ENCODE assay signal across 26 mouse cellular contexts in the genomic region with DNA sequence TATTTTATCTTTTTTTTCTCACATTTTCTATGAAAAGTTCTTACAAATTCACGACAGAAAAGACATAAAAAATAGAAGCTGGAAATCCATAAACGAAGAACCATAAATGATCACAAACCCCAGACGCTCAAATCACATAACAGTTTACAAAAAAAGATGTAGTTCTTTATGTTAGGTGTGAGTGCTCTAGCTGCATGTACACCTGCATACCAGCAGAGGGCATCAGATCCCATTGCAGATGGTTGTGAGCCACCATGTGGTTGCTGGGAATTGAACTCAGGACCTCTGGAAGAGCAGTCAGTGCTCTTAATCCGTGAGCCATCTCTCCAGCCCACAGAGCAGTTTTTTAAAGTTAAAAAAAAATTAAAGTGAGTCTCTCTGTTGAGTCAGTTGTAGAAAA. TPM values are rescaled to one million over a fixed set of nuclear protein-coding genes. Genes with fewer than 3 reads are reported as not detected.
DNase-seq lines count a peak whose midpoint lies in the region; ATAC-seq and TF ChIP-seq lines count a peak whose summit lies in the region.
"Had no signal": no experiment of that assay in that cellular context is flagged by ENCODE, and none has a peak within 500 bp of the region (broad histone marks: within the 10 kb centered on the region; RNA-seq: fewer than 3 reads in every experiment).

No protein-coding gene starts in this region.

- intact Hi-C loops in heart, adult 2 months (cut with DNase I): no loop called here
- intact Hi-C loops in heart, postnatal 14 days (cut with DNase I): no loop called here

- no peak for TF ChIP-seq POLR2A in heart, adult 2 months (IDR thresholded peaks at IDR 0.05; ENCODE audit: insufficient read depth, low read depth, low read length)

- no peaks in the 10 kb centered on the region for H3K9me3 ChIP-seq in liver, postnatal 0 days (ENCODE audit: low read length)
- H3K9me3 ChIP-seq: embryonic facial prominence, embryonic 12.5 days; forebrain, embryonic 12.5 days; heart, embryonic 13.5 days; limb, embryonic 15.5 days; neural tube, embryonic 12.5 days had no signal

- no peak overlapping the region for H3K27ac ChIP-seq in heart, adult 2 months
- H3K27ac ChIP-seq in liver, postnatal 0 days (ENCODE audit: low read depth): no peak overlapping the region
- H3K27ac ChIP-seq: embryonic facial prominence, embryonic 12.5 days; forebrain, embryonic 12.5 days; heart, embryonic 13.5 days; hindbrain, embryonic 12.5 days; limb, embryonic 15.5 days; neural tube, embryonic 12.5 days had no signal

- no peak for ATAC-seq in liver, postnatal 0 days
- no peak for ATAC-seq in Patski
- no peak for ATAC-seq in activated CD4-positive, CD25-positive, alpha-beta regulatory T cell, adult 4 months
- ATAC-seq: inflammation-experienced regulatory T-cells, adult 6 months had no signal

- H3K4me2 ChIP-seq in liver, postnatal 0 days (ENCODE audit: low read depth, low read length): no peak overlapping the region
- H3K4me2 ChIP-seq: embryonic facial prominence, embryonic 12.5 days; forebrain, embryonic 12.5 days; heart, embryonic 13.5 days; hindbrain, embryonic 12.5 days; limb, embryonic 15.5 days; neural tube, embryonic 12.5 days had no signal

- no peaks in the 10 kb centered on the region for H3K27me3 ChIP-seq in heart, adult 2 months (ENCODE audit: control insufficient read depth, insufficient read depth, low read length)
- H3K27me3 ChIP-seq in liver, postnatal 0 days (ENCODE audit: insufficient read depth, low read length): no peaks in the 10 kb centered on the region
- peaks cover 22% of the 10 kb centered on the region for H3K27me3 ChIP-seq in Patski
- H3K27me3 ChIP-seq: embryonic facial prominence, embryonic 12.5 days; forebrain, embryonic 12.5 days; heart, embryonic 13.5 days; hindbrain, embryonic 12.5 days; limb, embryonic 15.5 days; megakaryocyte, embryonic 14.5 days; neural tube, embryonic 12.5 days had no signal

- in situ Hi-C loops in Patski (cut with MboI; ENCODE audit: low pct_unique_long_range_greater_than_20kb): no loop called here

- 80% methylated on average over 4 of the region's 4 CpGs for WGBS in heart, adult 2 months
- 72% methylated on average over 4 of the region's 4 CpGs for WGBS in liver, postnatal 0 days (ENCODE audit: insufficient replicate concordance)

- DNase-seq in heart, adult 2 months: no peak
- DNase-seq in heart, postnatal 14 days: no peak
- no peak for DNase-seq in liver, postnatal 0 days
- DNase-seq in liver (no peak), Patski (ENCODE audit: low read depth, low spot score) (no peak)
- no peak for DNase-seq in embryo, embryonic 10 days (ENCODE audit: low spot score)
- DNase-seq: adrenal gland, adult 8-10 months; cerebellum, adult 11-12 months; cerebellum, postnatal 10 days; gastrocnemius, postnatal 10 days; kidney, adult 8-10 months; kidney, postnatal 10 days; lung, adult 18-20 months; lung, postnatal 10 days; midbrain, embryonic 14.5 days; retina, postnatal 1 day; thymus, postnatal 25 days had no signal

- H3K4me1 ChIP-seq in heart, adult 2 months (ENCODE audit: control insufficient read depth, insufficient read depth, low read length): no peaks in the 10 kb centered on the region
- no peaks in the 10 kb centered on the region for H3K4me1 ChIP-seq in liver, postnatal 0 days (ENCODE audit: insufficient read depth)
- H3K4me1 ChIP-seq: heart, embryonic 13.5 days; limb, embryonic 15.5 days; megakaryocyte, embryonic 14.5 days had no signal

- POLR2A ChIA-PET in Patski (lab: Charles Lee): no interaction called here

- no peaks in the 10 kb centered on the region for H3K36me3 ChIP-seq in heart, adult 2 months (ENCODE audit: control insufficient read depth, insufficient read depth, low read length)
- H3K36me3 ChIP-seq in liver, postnatal 0 days (replicated peaks; ENCODE audit: insufficient read depth, low read length): no peaks in the 10 kb centered on the region
- H3K36me3 ChIP-seq: embryonic facial prominence, embryonic 12.5 days; forebrain, embryonic 12.5 days; heart, embryonic 13.5 days; hindbrain, embryonic 12.5 days; limb, embryonic 15.5 days; neural tube, embryonic 12.5 days had no signal

- TF ChIP-seq EP300 in heart, adult 2 months (IDR thresholded peaks at IDR 0.05; ENCODE audit: insufficient read depth, low read depth, low read length): no peak
- no peak for TF ChIP-seq EP300 in liver, postnatal 0 days (IDR thresholded peaks at IDR 0.05; ENCODE audit: low read depth)

- TF ChIP-seq CTCF in heart, adult 2 months (IDR thresholded peaks at IDR 0.05): peak; percentile 25; the same call in 1 of the 2 replicates
- TF ChIP-seq CTCF in liver, postnatal 0 days (IDR thresholded peaks at IDR 0.05; ENCODE audit: low read depth): peak; percentile 14; the same call in 1 of the 2 replicates
- peak; percentile 49 for TF ChIP-seq CTCF in Patski (IDR thresholded peaks at IDR 0.05)

- H3K9ac ChIP-seq in heart, adult 2 months (ENCODE audit: low read depth, low read length): no peak overlapping the region
- no peak overlapping the region for H3K9ac ChIP-seq in liver, postnatal 0 days (replicated peaks)
- H3K9ac ChIP-seq: embryonic facial prominence, embryonic 12.5 days; forebrain, embryonic 12.5 days; heart, embryonic 13.5 days; hindbrain, embryonic 12.5 days; limb, embryonic 15.5 days; neural tube, embryonic 12.5 days had no signal

- H3K4me3 ChIP-seq in heart, adult 2 months: no peak overlapping the region
- H3K4me3 ChIP-seq in liver, postnatal 0 days (ENCODE audit: low read depth, low read length): no peak overlapping the region
- H3K4me3 ChIP-seq: embryonic facial prominence, embryonic 12.5 days; forebrain, embryonic 12.5 days; heart, embryonic 13.5 days; hindbrain, embryonic 12.5 days; limb, embryonic 15.5 days; megakaryocyte, embryonic 14.5 days; neural tube, embryonic 12.5 days had no signal

- H3K79me2 ChIP-seq in heart, adult 2 months (replicated peaks; ENCODE audit: control insufficient read depth, insufficient read depth, low read length): no peaks in the 10 kb centered on the region

- CTCF ChIA-PET in Patski (lab: Charles Lee): no interaction called here

RNA-seq across cellular contexts. Expression of a gene that starts 25.9 kb away (rescaled TPM):
- 10 to 100 TPM; 29.0 to 29.3 TPM for total RNA-seq in heart, adult 2 months (2021)
- 11.6 and 13.9 TPM in 2 replicates for polyA plus RNA-seq in heart, adult 2 months (2012; rRNA removed)
- total RNA-seq in heart, postnatal 14 days (2021): 10 to 100 TPM; 39.4 TPM
- polyA plus RNA-seq in liver, postnatal 0 days (2015; fragmentation: Nextera tagmentation; extraction: Ambion mirVana): 4.4 and 5.0 TPM in 2 replicates
- polyA plus RNA-seq in Patski (2021): 61.1 TPM
- under 1 TPM; 0.07 to 0.10 TPM for polyA plus RNA-seq in activated CD4-positive, CD25-positive, alpha-beta regulatory T cell, adult 4 months (2017; shearing (Covaris generic))
- polyA plus RNA-seq: inflammation-experienced regulatory T-cells, adult 6 months had no signal
